Mouse (Mus musculus): Measurements from ENCODE around the gene Mapk7.

Mapk7 gene

GRCm38 (mm10) chr11:61494129-61494997 lies at the start of gene Mapk7:
TSS of gene Mapk7 (minus strand) at chr11:61494406.
- DNase-seq (ENCODE audit: extremely low read depth, low read depth) = peak; percentile 91

DNA sequence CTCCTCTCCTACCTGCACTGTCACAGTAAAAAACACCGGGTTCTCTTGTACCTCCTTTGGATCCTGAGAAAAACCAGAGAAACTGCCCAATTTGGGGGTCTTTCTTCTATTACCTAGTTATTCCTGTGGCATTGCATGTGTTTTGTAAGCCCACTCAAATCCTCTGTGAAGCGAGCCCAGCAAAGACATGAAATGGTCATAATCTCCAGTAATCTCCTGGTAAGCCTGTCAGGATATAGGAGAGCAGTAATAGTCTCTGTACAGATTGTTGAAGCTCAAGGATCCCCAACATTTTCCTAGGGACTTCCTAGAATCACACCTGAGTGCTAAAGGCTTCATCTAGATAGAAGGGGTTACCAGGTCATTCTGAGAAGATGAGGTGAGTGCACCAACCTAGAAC lies 46.9 kb upstream of the Mapk7 start:
- no peak for DNase-seq (ENCODE audit: extremely low read depth, low read depth)

DNA sequence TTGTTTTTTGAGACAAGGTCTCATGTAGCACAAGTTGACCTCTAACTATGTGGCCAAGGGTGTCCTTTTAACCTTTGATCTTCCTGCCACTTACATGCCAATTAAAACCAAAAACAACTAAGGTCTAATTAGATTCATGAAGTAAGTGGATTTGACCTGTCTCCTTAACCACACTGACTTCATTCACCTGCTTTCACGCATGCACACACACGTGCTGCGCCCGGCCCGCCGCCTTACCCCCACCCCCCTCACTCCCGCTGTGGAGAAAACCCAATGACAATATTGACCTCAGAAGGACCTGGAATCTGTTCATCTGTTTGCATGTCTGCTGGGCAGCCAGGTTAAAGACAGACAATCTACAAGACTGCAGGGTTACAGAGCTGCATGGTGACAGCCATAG lies 46.4 kb upstream of the Mapk7 start:
- DNase-seq (ENCODE audit: extremely low read depth, low read depth) = no peak

- DNase-seq (ENCODE audit: extremely low read depth, low read depth) = no peak
Measured at GRCm38 (mm10) chr11:61537362-61537761, 43.2 kb upstream of the Mapk7 start.

DNA sequence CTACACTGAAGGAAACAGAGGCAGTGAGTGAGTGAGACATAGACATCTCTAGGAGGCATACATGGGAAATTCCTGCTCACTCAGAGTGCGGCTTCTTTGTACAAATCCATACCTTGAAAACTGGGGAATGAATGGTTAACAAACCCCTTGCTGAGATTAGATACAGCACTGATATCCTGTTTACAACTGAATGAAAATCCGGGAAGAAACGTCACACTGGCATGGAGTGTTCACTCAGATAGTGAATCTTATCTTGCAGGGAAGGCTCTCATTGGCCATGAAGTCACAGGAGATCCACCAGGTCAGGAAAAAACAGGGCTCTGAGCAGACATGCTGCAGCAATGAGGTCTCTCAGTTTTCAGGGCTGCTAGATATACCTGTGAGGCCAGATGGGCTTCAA lies 42.7 kb upstream of the Mapk7 start:
- DNase-seq (ENCODE audit: extremely low read depth, low read depth) = no peak

- no peak for DNase-seq (ENCODE audit: extremely low read depth, low read depth)
Measured at GRCm38 (mm10) chr11:61535530-61535929, 41.3 kb upstream of the Mapk7 start.

- no peak for DNase-seq (ENCODE audit: extremely low read depth, low read depth)
Measured at GRCm38 (mm10) chr11:61533571-61533970, 39.4 kb upstream of the Mapk7 start.

- DNase-seq (ENCODE audit: extremely low read depth, low read depth) = no peak
Measured at GRCm38 (mm10) chr11:61532820-61533219, 38.6 kb upstream of the Mapk7 start.

DNA sequence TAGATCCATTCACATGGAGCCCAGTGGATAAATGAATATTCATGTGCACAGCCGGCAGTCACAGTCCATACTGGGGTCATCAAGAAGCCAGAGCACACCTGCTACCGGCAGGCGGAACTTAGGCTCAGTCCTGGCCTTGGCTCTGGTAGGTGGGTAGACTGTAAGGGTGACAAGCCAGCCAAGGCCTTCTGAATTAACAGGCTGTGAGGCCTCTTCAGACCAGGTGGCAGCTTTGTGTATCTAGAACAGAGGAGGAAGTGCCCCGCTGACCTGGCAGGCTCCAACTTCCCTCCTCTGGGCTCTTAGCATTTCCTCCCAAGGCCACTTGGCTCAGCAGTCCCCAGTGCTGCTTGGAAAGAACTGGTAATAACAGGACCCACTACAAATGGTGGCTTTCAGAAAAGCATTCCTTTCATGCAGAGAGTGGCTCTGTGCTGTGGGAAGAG lies 35.1 kb upstream of the Mapk7 start:
- no peak for DNase-seq (ENCODE audit: extremely low read depth, low read depth)

DNA sequence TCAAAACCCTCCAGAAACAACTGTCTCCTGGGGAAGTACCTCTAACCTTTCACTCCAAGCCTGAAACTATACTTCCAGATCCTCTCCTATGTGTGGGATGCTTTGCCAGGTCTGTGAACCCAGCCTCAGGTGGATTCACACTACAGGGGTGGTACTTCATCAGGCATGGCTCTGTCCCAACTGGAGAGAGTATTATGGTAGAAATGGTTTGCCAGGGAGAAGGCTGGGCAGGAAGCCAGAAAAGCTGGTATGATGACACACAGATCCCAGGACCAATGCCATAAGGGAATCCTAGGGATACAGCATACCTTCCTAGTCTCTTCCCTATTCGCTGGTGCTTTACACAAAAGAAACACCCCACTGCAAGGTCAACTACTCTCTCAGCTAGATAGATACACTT lies 32.7 kb upstream of the Mapk7 start:
- no peak for DNase-seq (ENCODE audit: extremely low read depth, low read depth)

DNA sequence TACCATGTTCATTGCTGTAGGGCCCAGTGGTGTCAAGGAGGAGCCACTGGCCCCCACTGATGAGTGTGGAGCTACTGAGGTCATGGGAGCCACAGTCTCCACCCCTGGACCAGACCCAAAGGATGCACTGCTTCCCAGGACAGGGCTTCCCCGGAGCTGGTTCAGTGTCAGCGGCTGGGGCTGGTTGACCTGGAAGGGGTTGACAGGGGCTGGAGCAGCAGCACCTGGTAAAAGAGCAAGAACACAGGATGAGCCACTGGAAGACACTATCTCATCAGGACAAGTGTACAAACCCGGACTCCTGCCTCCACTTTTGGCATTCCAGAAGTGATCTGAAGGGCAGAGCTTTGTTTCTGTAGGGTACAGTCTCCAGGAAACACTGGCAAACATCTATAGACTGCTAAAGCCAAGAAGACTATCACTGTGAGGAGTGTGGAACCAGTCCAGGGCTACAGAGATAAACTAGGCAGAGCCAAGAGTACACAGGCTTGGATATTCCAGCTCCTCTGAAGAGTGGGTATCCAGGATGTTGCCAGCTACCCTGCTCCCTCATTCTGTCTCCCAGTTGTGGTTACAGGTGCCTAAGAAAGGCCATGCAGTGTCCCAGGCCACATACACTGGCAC lies 25.4 kb upstream of the Mapk7 start:
- no peak for DNase-seq (ENCODE audit: extremely low read depth, low read depth)

DNA sequence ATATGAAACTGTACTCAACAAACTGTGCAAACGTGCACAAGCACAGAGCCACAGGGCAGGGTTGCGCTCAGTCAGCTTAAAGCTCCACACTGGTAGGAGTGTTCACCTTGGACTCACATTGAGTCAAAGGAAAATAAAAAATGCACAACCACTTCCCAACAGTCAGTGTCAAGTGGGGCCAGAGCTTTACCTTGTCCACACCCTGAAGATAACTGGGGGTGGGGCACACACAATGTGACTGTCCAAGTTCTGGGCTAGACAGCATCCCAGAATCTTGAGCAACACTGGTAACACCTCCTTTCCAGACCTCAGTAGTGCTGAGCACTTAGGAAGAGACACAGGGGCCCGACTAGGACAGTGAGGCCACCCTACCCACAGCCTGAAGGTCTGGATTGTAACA lies 24.7 kb upstream of the Mapk7 start:
- DNase-seq (ENCODE audit: extremely low read depth, low read depth) = no peak

- no peak for DNase-seq (ENCODE audit: extremely low read depth, low read depth)
Measured at GRCm38 (mm10) chr11:61517971-61518370, 23.8 kb upstream of the Mapk7 start.

GRCm38 (mm10) chr11:61514953-61515352 lies 20.7 kb upstream of the Mapk7 start:
- DNase-seq (ENCODE audit: extremely low read depth, low read depth) = no peak

DNA sequence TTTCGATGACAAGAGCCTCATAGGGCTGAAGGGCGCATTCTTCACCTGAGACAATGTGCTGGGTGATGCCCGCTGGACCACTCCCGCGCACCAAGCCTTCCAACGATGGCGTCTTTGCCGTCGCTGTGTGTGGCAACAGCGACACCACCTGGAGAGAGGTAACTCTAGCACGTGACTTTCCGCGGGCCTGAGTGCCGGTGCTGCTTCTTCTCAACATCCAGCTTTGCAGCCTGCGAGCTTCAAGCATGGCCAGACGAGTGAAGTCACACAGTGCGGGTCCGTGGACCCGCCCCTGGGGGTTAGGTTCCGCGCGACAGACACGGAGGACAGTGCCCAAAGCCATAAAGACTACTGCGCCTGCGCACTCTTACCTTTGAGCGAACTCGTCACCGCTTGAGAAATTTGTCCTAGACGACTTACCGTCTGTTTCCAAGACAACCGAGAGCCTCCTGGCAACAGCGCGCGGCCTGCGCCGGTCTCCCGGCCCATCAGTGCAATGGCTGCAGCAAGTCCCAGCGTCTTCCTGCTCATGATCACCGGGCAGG lies 10.6 kb upstream of the Mapk7 start, which contains the start of gene B9d1:
B9d1 (plus strand) TSS at position 432 of the 545 bp plus-strand sequence.
- peak; percentile 87 for DNase-seq (ENCODE audit: extremely low read depth, low read depth)

DNA sequence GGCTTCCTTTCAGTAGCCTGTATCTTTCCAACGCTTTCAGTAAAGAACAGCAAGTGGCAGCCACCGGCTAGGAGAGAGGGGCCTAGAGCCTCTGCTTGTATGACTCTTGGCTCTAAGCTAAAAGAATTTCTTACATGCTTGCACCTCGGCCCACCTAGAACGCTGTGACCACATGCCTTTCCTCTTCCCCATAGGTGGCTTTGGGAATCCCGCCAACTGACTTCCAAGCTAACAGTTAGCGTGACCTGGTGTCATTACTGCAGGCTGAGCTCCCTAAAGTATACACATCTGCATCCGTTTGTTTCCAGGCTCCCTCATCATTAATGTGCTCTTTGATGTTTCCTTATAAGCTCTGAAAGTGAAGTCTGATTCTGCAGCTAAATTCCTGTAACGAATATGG lies 9.7 kb upstream of the Mapk7 start:
- DNase-seq (ENCODE audit: extremely low read depth, low read depth) = no peak

DNA sequence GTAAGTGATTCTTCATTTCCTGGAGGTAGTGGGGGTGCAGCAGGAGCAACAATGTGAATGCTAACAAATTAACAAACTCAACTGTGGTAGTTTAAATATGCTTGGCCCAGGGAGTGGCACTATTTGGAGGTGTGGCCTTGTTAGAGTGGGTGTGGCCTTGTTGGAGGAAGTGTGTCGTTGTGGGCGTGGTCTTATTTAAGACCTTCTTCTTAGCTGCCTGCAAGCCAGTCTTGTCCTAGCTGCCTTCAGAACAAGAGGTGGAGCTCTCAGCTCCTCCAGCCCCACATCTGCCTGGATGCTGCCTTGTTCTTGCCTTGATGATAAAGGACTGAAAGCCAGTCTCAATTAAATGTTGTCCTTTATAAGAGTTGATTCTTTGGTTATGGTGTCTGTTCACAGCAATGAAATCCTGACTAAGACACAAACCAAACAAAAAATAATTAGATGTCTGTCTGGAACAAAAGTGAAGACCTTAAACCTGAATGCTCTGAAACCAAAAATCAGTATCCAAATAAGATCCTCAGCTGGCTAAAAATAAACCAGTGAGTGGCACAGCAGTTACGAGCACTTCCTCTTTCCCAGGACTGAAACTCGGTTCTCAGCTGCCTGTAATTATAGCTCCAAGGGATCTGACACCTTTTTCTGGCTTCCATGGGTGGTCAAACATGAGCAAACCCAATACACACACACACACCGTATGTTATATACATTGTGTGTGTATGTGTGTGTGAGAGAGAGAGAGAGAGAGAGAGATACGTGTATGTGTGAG lies 4.7 kb upstream of the Mapk7 start:
- DNase-seq (ENCODE audit: extremely low read depth, low read depth) = peak; percentile 64

- peak; percentile 74 for DNase-seq (ENCODE audit: extremely low read depth, low read depth)
Measured at GRCm38 (mm10) chr11:61497490-61497889, 3.3 kb upstream of the Mapk7 start.

DNA sequence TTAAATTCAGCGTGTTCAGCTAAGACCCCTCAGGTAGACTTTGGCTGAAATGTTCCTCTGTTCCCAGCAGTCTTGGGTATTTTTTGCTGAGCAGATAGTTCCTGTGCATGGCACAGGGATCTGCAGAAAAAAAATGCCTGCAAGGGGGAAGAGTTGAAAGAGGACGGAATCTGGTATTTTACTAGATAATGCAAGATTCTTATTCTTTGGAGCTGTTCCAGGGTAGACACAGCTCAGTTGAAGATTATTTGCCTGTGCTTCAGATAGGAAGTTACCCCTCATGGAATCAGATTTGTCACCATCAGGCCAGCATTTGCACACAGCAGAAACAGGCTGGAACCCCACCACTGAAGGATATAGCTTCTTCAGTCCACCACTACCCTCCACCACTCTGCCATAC lies 1.3 kb upstream of the Mapk7 start:
- DNase-seq (ENCODE audit: extremely low read depth, low read depth) = no peak

- DNase-seq (ENCODE audit: extremely low read depth, low read depth) = peak; percentile 30
Measured at GRCm38 (mm10) chr11:61493525-61494128, 579 bp downstream of the Mapk7 start.

GRCm38 (mm10) chr11:61492749-61493401 lies 1.3 kb downstream of the Mapk7 start:
- DNase-seq (ENCODE audit: extremely low read depth, low read depth) = no peak

All from MEL-GATA-1-ER (cell line).